Mouse (Mus musculus) liver (tissue): ENCODE data around the gene Rarres1.

Source experiments
- DNase-seq: peaks from one replicate; pipeline ENCODE4 v3.0.0-alpha.2; 2020; ENCODE audit warnings: mixed read lengths

Rarres1 gene

GRCm38 (mm10) chr3:67515274-67515801, at the start of gene Rarres1:
Gene Rarres1, minus strand, starts transcription at chr3:67515523.
- DNase-seq: peak; percentile 15

GRCm38 (mm10) chr3:67564731-67565357, 49.5 kb upstream of the Rarres1 start:
- DNase-seq: peak; percentile 33

DNA sequence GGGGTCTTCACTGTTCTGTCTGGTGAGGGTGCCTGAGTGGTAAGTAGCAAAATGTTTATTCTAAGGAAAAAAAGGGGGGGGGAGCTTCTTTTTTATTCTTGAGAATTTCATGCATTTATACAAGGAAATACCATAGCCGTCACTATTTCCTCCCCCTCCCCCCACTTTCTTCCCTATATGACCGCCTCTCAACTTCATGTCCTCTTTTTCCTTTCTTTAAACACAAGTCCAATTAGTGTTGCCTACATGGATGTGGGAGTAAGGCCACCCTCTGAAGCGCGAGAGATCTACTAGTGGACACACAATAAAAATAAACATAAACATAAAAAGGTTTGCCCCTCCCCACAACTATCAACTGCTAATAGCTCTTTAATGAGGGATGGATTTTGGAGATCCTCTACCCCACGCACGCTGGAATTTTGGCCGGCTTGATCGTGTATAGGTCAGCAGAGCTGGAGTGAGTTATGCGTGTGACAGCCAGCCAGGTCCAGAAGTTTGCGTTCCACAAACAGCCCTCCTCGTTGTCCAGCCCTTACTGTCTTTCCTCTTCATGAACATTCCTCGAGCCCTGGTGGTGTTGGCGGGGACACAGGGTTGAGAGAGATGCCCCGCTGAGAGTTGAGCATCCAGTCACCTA, 42.5 kb upstream of the Rarres1 start:
- DNase-seq: no peak

- peak; percentile 9 for DNase-seq
Measured at GRCm38 (mm10) chr3:67557200-67557651, 41.9 kb upstream of the Rarres1 start.

GRCm38 (mm10) chr3:67555211-67555610, 39.9 kb upstream of the Rarres1 start:
- no peak for DNase-seq

DNA sequence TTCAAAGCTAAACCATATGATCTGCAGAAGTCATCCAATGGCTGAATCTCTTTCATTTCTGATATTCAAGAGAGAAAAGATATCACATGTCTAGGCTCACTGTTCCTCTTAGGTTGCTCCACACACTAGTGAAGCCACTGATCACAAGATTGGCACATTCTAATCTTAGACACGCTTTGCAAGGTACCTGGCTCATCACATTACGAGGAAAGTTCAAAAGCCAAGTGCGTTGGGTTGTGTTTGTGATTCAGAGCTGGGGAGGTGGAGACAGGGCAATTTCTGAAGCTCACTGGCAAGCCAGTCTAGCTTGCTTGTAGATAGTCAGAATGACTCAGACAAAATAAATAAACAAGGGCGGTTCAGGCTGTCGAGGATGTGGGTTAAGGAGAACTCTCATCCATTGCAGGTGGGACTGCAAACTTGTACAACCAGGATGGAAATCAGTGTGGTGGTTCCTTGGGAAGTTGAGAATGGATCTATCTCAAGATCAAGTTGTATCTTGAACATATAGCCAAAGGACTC, 38.7 kb upstream of the Rarres1 start:
- DNase-seq: no peak

DNA sequence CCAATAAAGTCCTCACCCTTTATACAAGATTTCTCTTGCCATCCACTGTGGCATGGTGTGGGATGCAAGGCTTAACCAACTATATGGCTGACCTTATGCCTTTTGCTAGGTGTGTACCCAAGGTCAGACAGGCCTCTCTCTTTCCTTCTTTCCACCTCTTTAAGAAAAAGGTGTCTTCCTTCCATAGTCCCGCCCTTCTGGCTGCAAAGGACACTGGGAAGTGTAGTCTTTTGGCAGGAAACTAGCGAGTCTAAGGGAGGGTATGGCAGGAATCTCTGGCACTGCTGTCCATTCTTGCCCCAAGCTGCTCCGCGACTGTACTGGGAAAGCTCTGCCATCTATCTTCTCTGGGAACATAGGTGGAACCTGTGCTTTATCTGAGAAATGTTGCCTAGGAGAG, 38.0 kb upstream of the Rarres1 start:
- no peak for DNase-seq

- no peak for DNase-seq
Measured at GRCm38 (mm10) chr3:67551193-67551592, 35.9 kb upstream of the Rarres1 start.

GRCm38 (mm10) chr3:67543630-67544029, 28.3 kb upstream of the Rarres1 start:
- DNase-seq: no peak

DNA sequence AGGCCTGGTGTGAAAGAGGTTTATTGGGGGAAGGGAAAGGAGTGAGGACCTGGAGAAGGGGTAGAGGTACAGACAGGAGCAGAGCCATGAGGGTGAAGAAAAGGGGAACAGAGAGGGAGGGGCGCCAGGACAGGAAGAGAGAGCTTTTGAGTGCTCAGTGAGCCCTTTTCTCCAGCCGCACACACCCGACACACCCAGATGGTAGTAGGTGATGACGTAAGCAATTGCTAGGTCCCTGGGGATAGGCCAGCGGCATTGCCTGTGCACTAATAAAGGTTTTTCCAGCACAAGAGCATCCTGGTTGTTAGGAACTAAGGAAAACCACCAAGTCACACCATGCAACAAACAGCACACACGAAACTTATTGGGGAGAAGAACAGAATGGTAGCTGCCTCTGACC, 9.4 kb upstream of the Rarres1 start:
- DNase-seq: no peak

DNA sequence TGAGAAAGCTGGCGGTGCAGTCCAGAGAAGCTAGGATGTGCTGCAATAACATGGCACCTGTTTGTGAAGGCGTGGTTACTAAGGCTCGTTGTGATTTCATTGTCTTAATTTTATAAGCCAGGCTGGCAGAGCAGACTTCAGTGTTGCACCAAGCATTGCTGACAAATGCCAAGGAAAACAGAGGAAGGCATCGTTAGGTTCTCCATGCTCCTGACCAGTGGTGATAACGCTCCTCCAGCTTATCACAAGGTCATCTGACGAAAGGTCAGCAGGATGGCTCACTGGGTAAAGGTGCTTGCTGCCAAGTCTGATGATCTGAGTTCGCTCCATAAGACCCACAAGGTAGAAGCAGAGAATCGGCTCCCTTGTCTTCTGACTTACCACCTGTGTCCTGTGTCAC, 7.4 kb upstream of the Rarres1 start:
- no peak for DNase-seq

DNA sequence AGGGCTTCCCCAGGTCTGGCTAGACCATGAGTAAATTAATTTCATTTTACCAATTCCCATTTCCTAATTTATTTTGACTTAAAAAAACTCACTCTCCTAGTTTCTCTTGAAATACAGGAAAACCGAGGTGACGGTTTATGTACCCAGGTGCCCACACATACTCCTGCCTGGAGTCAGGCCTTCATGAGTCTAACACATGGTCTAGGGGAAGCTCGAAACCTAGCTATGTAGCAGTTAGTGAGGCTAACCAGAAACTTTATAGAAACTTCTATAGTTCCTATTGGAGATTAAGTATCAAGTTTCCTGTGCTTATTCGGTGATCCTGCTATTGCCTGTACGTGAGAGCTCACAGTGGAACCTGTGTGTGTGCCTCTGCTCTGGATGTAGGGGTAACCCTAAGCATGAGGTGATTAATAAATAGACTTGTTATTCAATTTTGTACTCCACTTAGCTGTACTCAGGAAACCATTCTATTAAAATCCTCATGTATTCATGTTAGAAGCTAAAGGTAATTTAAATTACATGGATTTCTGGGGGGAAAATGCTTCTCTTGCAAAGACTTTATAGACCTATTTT, 5.3 kb upstream of the Rarres1 start:
- DNase-seq: no peak

DNA sequence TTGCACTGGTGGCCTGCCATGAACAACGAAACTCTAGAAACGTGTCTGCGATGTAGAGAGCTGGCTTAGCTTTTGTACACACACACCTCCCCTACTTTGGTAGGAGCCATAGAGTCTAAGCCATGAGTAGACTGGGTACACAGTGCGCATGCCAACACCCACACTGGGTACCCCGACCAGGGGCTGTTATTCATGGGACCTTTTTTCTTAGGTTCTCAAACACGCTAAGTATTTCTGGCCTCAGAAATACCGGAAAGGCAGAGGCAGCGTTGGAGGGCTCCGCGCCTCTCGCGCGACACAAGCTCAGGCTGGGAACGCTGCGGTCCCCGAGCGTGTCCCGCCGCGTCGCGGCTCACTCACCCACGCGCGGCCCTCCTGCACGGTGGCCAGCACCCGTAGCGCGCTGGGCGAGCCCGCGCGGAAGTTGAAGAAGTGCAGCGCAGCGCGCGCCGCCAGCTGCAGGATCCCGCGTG, 486 bp downstream of the Rarres1 start:
- no peak for DNase-seq

- peak; percentile 72 for DNase-seq
Measured at GRCm38 (mm10) chr3:67512807-67513206, 2.5 kb downstream of the Rarres1 start.

GRCm38 (mm10) chr3:67508216-67508892, 7.0 kb downstream of the Rarres1 start:
- DNase-seq: no peak

- no peak for DNase-seq
Measured at GRCm38 (mm10) chr3:67505286-67505685, 10.0 kb downstream of the Rarres1 start.

GRCm38 (mm10) chr3:67503878-67504277, 11.4 kb downstream of the Rarres1 start:
- DNase-seq: no peak

- peak; percentile 9 for DNase-seq
Measured at GRCm38 (mm10) chr3:67499406-67499791, 15.9 kb downstream of the Rarres1 start.

DNA sequence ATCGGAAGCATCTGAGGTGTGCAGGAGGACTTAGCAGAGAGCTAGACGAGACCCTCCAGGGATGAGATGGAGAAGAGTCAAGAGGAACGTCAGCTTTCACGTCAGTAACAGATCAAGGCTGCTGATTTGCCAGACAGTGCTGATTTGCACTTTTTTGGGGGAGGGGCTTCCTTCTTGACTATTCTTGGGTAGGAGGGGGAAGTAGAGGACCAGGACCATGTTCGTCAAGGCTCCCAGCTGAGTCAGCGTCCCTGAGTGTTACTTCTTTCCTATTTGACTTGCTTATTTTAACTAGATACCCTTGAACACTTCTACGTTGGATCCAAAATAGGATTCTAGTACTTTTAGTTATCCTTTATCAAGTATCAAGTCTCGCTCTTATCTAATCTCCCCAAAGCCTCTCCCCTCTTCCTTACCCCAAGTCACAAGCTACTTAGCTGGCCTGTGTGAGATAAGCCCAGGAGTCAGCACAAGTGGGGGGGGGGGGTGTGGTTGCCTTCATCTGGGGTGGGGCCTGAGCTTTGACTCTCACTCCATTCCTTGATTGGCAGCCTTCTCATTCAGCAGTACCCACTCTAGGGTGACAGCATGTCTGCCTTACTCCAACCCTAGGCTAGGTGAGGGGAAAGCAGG, 16.4 kb downstream of the Rarres1 start:
- DNase-seq: peak; percentile 39

- DNase-seq: no peak
Measured at GRCm38 (mm10) chr3:67497998-67498397, 17.3 kb downstream of the Rarres1 start.

DNA sequence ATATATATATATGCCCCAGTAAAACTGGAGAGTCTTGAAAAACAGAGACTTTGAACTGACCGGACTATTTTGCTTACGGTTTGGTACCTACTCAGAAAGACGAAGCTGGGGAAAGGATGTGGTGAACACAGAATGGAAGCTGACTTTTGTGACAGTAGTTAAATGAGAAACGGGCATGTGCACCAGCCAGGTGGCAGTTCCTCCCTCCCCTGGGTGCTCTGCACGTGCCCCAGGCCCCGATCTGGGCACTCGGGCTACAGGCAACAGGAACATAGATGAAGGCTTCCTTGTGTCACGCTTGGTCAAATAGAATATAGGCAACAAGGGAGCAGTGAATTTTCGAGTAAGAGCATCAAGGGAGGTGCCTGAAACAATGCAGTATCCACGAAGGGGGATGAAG, 19.0 kb downstream of the Rarres1 start:
- DNase-seq: no peak

DNA sequence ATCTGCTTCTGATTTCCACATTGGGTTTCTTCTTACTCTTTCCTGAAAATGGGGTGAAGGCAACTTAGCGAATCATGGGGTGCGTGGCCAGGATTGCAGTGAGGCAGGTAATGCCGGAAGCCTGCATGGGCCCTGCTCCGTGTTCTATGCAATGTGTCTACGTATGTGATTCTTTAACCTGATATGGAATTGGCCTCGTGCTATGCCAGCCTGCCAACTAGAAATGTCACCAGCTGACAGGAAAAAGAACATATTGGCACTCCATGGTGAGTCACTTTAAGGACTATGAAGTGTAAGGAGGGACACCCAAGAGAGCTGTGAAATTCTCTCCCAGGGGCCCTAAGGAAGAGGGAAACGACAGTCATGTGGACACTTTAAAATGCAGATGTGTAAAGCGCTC, 22.2 kb downstream of the Rarres1 start:
- no peak for DNase-seq
